Mouse (Mus musculus) embryonic facial prominence, embryonic 10.5 days (tissue): ENCODE results near the gene Rnf150. TPM values are rescaled to one million over a fixed set of nuclear protein-coding genes. Genes with fewer than 3 reads are reported as not detected.

ENCODE experiments used
- DNase-seq: peaks from one replicate; pipeline ENCODE4 v3.0.0-alpha.2; 2017; ENCODE audit warnings: low spot score
- H3K27ac ChIP-seq: fragments of 300-500 bp; sonication (generic); replicated peaks from 2 replicates; pipeline ENCODE4 v1.5.1; 2016; ENCODE audit warnings: mild to moderate bottlenecking
- H3K27me3 ChIP-seq: fragments of 300-500 bp; sonication (generic); replicated peaks from 2 replicates; pipeline ENCODE4 v1.6.1; 2016; ENCODE audit warnings: low read depth, mild to moderate bottlenecking; ENCODE audit not compliant: poor library complexity, severe bottlenecking
- H3K36me3 ChIP-seq: fragments of 300-500 bp; sonication (generic); replicated peaks from 2 replicates; pipeline ENCODE4 v1.6.1; 2016; ENCODE audit warnings: mild to moderate bottlenecking, moderate library complexity
- H3K4me1 ChIP-seq: fragments of 300-500 bp; sonication (generic); 2 replicates; pipeline ENCODE4 v1.6.1; 2016
- H3K4me3 ChIP-seq: fragments of 300-500 bp; sonication (generic); 2 replicates; pipeline ENCODE4 v1.5.1; 2016; ENCODE audit warnings: mild to moderate bottlenecking, moderate library complexity
- H3K9me3 ChIP-seq: fragments of 300-500 bp; sonication (generic); 2 replicates; pipeline ENCODE4 v1.6.1; 2016; ENCODE audit warnings: mild to moderate bottlenecking
- WGBS: fragments of 180-500 bp; shearing (Covaris S2); methylation state at CpG from one replicate; pipeline ENCODE4 v1.1.7; 2016; 5-methylcytosine and 5-hydroxymethylcytosine counted together
- polyA plus RNA-seq: library from polyadenylated mRNA; unstranded; fragments of >200 nt; fragmentation: Nextera tagmentation; extraction: Ambion mirVana; gene quantifications from 2 replicates; pipeline ENCODE4 v1.2.1, GENCODE M21; 2016

Gene Rnf150
- polyA plus RNA-seq, 1 experiment from 2014 or later, result 2.5 TPM

GRCm38 (mm10) chr8:83049171-83049601 lies 186.0 kb downstream of the Rnf150 start:
- Histone ChIP-seq H3K27ac (peak overlapping the region; percentile 76), H3K4me1 (peaks cover 47% of the 10 kb centered on the region), H3K36me3 (no peaks in the 10 kb centered on the region), H3K27me3 (no peaks in the 10 kb centered on the region), H3K9me3 (no peaks in the 10 kb centered on the region), H3K4me3 (no peak overlapping the region)
- DNase-seq, result peak; percentile 61
- 36% methylated on average over 7 of the region's 7 CpGs for WGBS

- Histone ChIP-seq H3K27me3 (no peaks in the 10 kb centered on the region), H3K4me1 (peaks cover 47% of the 10 kb centered on the region), H3K4me3 (no peak overlapping the region), H3K27ac (peak overlapping the region; percentile 76), H3K9me3 (no peaks in the 10 kb centered on the region), H3K36me3 (no peaks in the 10 kb centered on the region)
- no peak for DNase-seq
- 66% methylated on average over 1 of the region's 1 CpGs for WGBS
Observed at GRCm38 (mm10) chr8:83049616-83050015, 186.5 kb downstream of the Rnf150 start.

GRCm38 (mm10) chr8:83052896-83053295 lies 189.7 kb downstream of the Rnf150 start:
- Histone ChIP-seq H3K27me3 (no peaks in the 10 kb centered on the region), H3K9me3 (no peaks in the 10 kb centered on the region), H3K27ac (no peak overlapping the region), H3K4me3 (no peak overlapping the region), H3K4me1 (peaks cover 25% of the 10 kb centered on the region), H3K36me3 (no peaks in the 10 kb centered on the region)
- WGBS, result 92% methylated on average over 4 of the region's 4 CpGs
- no peak for DNase-seq

GRCm38 (mm10) chr8:83054801-83055200 lies 191.6 kb downstream of the Rnf150 start:
- WGBS, result 90% methylated on average over 3 of the region's 3 CpGs
- Histone ChIP-seq H3K27ac (no peak overlapping the region), H3K4me3 (no peak overlapping the region), H3K27me3 (no peaks in the 10 kb centered on the region), H3K36me3 (no peaks in the 10 kb centered on the region), H3K4me1 (peaks cover 11% of the 10 kb centered on the region), H3K9me3 (no peaks in the 10 kb centered on the region)
- no peak for DNase-seq

GRCm38 (mm10) chr8:83058951-83059350 lies 195.8 kb downstream of the Rnf150 start:
- H3K9me3 ChIP-seq, result no peaks in the 10 kb centered on the region
- H3K4me3 ChIP-seq, result no peak overlapping the region
- H3K27me3 ChIP-seq, result no peaks in the 10 kb centered on the region
- H3K27ac ChIP-seq, result no peak overlapping the region
- H3K4me1 ChIP-seq, result peaks cover 6% of the 10 kb centered on the region; the same call in 1 of the 2 replicates
- no peak for DNase-seq
- 78% methylated on average over 8 of the region's 8 CpGs for WGBS
- no peaks in the 10 kb centered on the region for H3K36me3 ChIP-seq

GRCm38 (mm10) chr8:83060076-83060475 lies 196.9 kb downstream of the Rnf150 start:
- DNase-seq, result no peak
- Histone ChIP-seq H3K9me3 (no peaks in the 10 kb centered on the region), H3K36me3 (no peaks in the 10 kb centered on the region), H3K27me3 (no peaks in the 10 kb centered on the region), H3K27ac (no peak overlapping the region), H3K4me1 (peaks cover 9% of the 10 kb centered on the region), H3K4me3 (no peak overlapping the region)
- 88% methylated on average over 2 of the region's 2 CpGs for WGBS

GRCm38 (mm10) chr8:83061257-83061656 lies 198.1 kb downstream of the Rnf150 start:
- no peak for DNase-seq
- no peak overlapping the region for H3K27ac ChIP-seq
- H3K4me3 ChIP-seq, result no peak overlapping the region
- WGBS, result 83% methylated on average over 5 of the region's 5 CpGs
- peaks cover 9% of the 10 kb centered on the region for H3K4me1 ChIP-seq
- no peaks in the 10 kb centered on the region for H3K9me3 ChIP-seq
- H3K27me3 ChIP-seq, result no peaks in the 10 kb centered on the region
- no peaks in the 10 kb centered on the region for H3K36me3 ChIP-seq

- DNase-seq, result no peak
Observed at GRCm38 (mm10) chr8:83061873-83062272, 198.7 kb downstream of the Rnf150 start.

GRCm38 (mm10) chr8:83062276-83062675 lies 199.1 kb downstream of the Rnf150 start:
- Histone ChIP-seq H3K4me3 (no peak overlapping the region), H3K27me3 (no peaks in the 10 kb centered on the region), H3K36me3 (no peaks in the 10 kb centered on the region), H3K4me1 (peaks cover 9% of the 10 kb centered on the region), H3K9me3 (no peaks in the 10 kb centered on the region), H3K27ac (no peak overlapping the region)
- DNase-seq, result no peak
- WGBS, result 89% methylated on average over 5 of the region's 5 CpGs

More at GRCm38 (mm10) chr8:83061873-83062272, 198.7 kb downstream of the Rnf150 start:
- WGBS, result 85% methylated on average over 3 of the region's 3 CpGs
- Histone ChIP-seq H3K36me3 (no peaks in the 10 kb centered on the region), H3K9me3 (no peaks in the 10 kb centered on the region), H3K27me3 (no peaks in the 10 kb centered on the region), H3K27ac (no peak overlapping the region), H3K4me3 (no peak overlapping the region), H3K4me1 (peaks cover 9% of the 10 kb centered on the region)

GRCm38 (mm10) chr8:83064096-83064495 lies 200.9 kb downstream of the Rnf150 start:
- no peaks in the 10 kb centered on the region for H3K9me3 ChIP-seq
- no peak overlapping the region for H3K4me3 ChIP-seq
- DNase-seq, result no peak
- 85% methylated on average over 6 of the region's 6 CpGs for WGBS
- H3K36me3 ChIP-seq, result no peaks in the 10 kb centered on the region
- no peak overlapping the region for H3K27ac ChIP-seq
- peaks cover 6% of the 10 kb centered on the region for H3K4me1 ChIP-seq
- no peaks in the 10 kb centered on the region for H3K27me3 ChIP-seq

GRCm38 (mm10) chr8:83066076-83066475 lies 202.9 kb downstream of the Rnf150 start:
- 91% methylated on average over 6 of the region's 6 CpGs for WGBS
- Histone ChIP-seq H3K27me3 (no peaks in the 10 kb centered on the region), H3K4me1 (peaks cover 3% of the 10 kb centered on the region; the same call in 1 of the 2 replicates), H3K36me3 (no peaks in the 10 kb centered on the region), H3K27ac (no peak overlapping the region), H3K9me3 (no peaks in the 10 kb centered on the region), H3K4me3 (no peak overlapping the region)
- no peak for DNase-seq

GRCm38 (mm10) chr8:83066846-83067245 lies 203.7 kb downstream of the Rnf150 start:
- WGBS, result 89% methylated on average over 3 of the region's 3 CpGs
- peaks cover 3% of the 10 kb centered on the region; the same call in 1 of the 2 replicates for H3K4me1 ChIP-seq
- no peak overlapping the region for H3K27ac ChIP-seq
- no peaks in the 10 kb centered on the region for H3K9me3 ChIP-seq
- H3K27me3 ChIP-seq, result no peaks in the 10 kb centered on the region
- no peaks in the 10 kb centered on the region for H3K36me3 ChIP-seq
- H3K4me3 ChIP-seq, result no peak overlapping the region
- no peak for DNase-seq

- WGBS, result 75% methylated on average over 7 of the region's 7 CpGs
- no peaks in the 10 kb centered on the region for H3K36me3 ChIP-seq
- peaks cover 3% of the 10 kb centered on the region; the same call in 1 of the 2 replicates for H3K4me1 ChIP-seq
Observed at GRCm38 (mm10) chr8:83067906-83068305, 204.8 kb downstream of the Rnf150 start.

More at GRCm38 (mm10) chr8:83067906-83068305, 204.8 kb downstream of the Rnf150 start:
- Histone ChIP-seq H3K27me3 (no peaks in the 10 kb centered on the region), H3K4me3 (no peak overlapping the region), H3K27ac (no peak overlapping the region), H3K9me3 (no peaks in the 10 kb centered on the region)
- no peak for DNase-seq
